Mouse (Mus musculus) MEL (cell line): ENCODE measurements around the gene Adcy7. TPM values are rescaled to one million over a fixed set of nuclear protein-coding genes. Genes with fewer than 3 reads are reported as not detected.

Experiments used
- DNase-seq: peaks from one replicate; pipeline ENCODE4 v3.0.0; 2011; ENCODE audit warnings: low read depth, low spot score
- H3K27ac ChIP-seq: 2 replicates; pipeline ENCODE4 v1.5.1; 2012; ENCODE audit warnings: low read depth, mild to moderate bottlenecking, control low read depth, low read length, moderate library complexity; ENCODE audit not compliant: control insufficient read depth
- H3K27me3 ChIP-seq, 2 experiments: fragments of 150-350 bp in 1 of 2; sonication (generic) in 1 of 2; 2 replicates each; pipeline ENCODE4 v1.6.1; 2012; ENCODE audit warnings: low read length in 2 of 2, mild to moderate bottlenecking in 2 of 2, improper control_type of control experiment in 1 of 2, moderate library complexity in 1 of 2; ENCODE audit not compliant: insufficient read depth in 2 of 2, control insufficient read depth in 1 of 2
- H3K36me3 ChIP-seq, 2 experiments: 2 replicates each; pipeline ENCODE4 v1.6.1; 2012 to 2014; ENCODE audit warnings: low read length in 2 of 2, improper control_type of control experiment in 1 of 2, inconsistent platforms in 1 of 2, mild to moderate bottlenecking in 1 of 2; ENCODE audit not compliant: insufficient read depth in 2 of 2, control insufficient read depth in 1 of 2
- H3K4me1 ChIP-seq, 2 experiments: fragments of 150-350 bp in 1 of 2; sonication (generic) in 1 of 2; 2 replicates each; pipeline ENCODE4 v1.6.1; 2012; ENCODE audit warnings: low read length in 2 of 2, improper control_type of control experiment in 1 of 2, mild to moderate bottlenecking in 1 of 2; ENCODE audit not compliant: insufficient read depth in 2 of 2, control insufficient read depth in 1 of 2
- H3K4me3 ChIP-seq, 2 experiments: fragments of 150-350 bp in 1 of 2; sonication (generic) in 1 of 2; 2 replicates each; pipeline ENCODE4 v1.5.1; 2012; ENCODE audit warnings: low read depth in 2 of 2, low read length in 2 of 2, mild to moderate bottlenecking in 2 of 2, moderate library complexity in 2 of 2, control low read depth in 1 of 2, improper control_type of control experiment in 1 of 2; ENCODE audit not compliant: control insufficient read depth in 1 of 2, insufficient read depth in 1 of 2
- H3K79me2 ChIP-seq: 2 replicates; pipeline ENCODE4 v1.6.1; 2012; ENCODE audit warnings: mild to moderate bottlenecking, low read length, moderate library complexity; ENCODE audit not compliant: control insufficient read depth, poor library complexity, insufficient read depth
- H3K9ac ChIP-seq: 2 replicates; pipeline ENCODE4 v1.6.1; 2012; ENCODE audit warnings: low read depth, mild to moderate bottlenecking, control low read depth, low read length, moderate library complexity; ENCODE audit not compliant: control insufficient read depth, poor library complexity, severe bottlenecking
- H3K9me3 ChIP-seq: fragments of 150-350 bp; sonication (generic); replicated peaks from 2 replicates; pipeline ENCODE4 v1.6.1; 2012; ENCODE audit warnings: mild to moderate bottlenecking, low read length, improper control_type of control experiment, moderate library complexity; ENCODE audit not compliant: insufficient read depth
- CHD2 ChIP-seq: IDR thresholded peaks from 2 replicates; pipeline ENCODE4 v1.6.1; 2011; ENCODE audit warnings: low read length, improper control_type of control experiment
- CTCF ChIP-seq, 3 experiments: IDR thresholded peaks in 2 of 3; conservative IDR thresholded peaks in 1 of 3; 2 replicates each; pipeline ENCODE4 v1.5.1; 2011 to 2012; ENCODE audit warnings: low read length in 3 of 3, low read depth in 2 of 3, mild to moderate bottlenecking in 2 of 3, improper control_type of control experiment in 1 of 3, inconsistent platforms in 1 of 3, mixed read lengths in 1 of 3, moderate library complexity in 1 of 3; ENCODE audit not compliant: control insufficient read depth in 1 of 3, insufficient read depth in 1 of 3, poor library complexity in 1 of 3, severe bottlenecking in 1 of 3
- E2F4 ChIP-seq: IDR thresholded peaks from 2 replicates; pipeline ENCODE4 v1.6.1; 2011; ENCODE audit warnings: low read depth, low read length, improper control_type of control experiment, borderline replicate concordance
- ELF1 ChIP-seq: IDR thresholded peaks from 2 replicates; pipeline ENCODE4 v1.6.1; 2014; ENCODE audit warnings: low read depth, mild to moderate bottlenecking, inconsistent platforms, low read length, improper control_type of control experiment, moderate library complexity
- EP300 ChIP-seq, 2 experiments: IDR thresholded peaks; 2 replicates each; pipeline ENCODE4 v1.6.1; 2011; ENCODE audit warnings: improper control_type of control experiment in 2 of 2, low read length in 2 of 2, low read depth in 1 of 2, mild to moderate bottlenecking in 1 of 2
- GABPA ChIP-seq: IDR thresholded peaks from 2 replicates; pipeline ENCODE4 v1.6.1; 2012; ENCODE audit warnings: low read depth, mild to moderate bottlenecking, inconsistent platforms, low read length, improper control_type of control experiment, moderate library complexity
- JUND ChIP-seq: IDR thresholded peaks from 2 replicates; pipeline ENCODE4 v1.6.1; 2011; ENCODE audit warnings: low read depth, mild to moderate bottlenecking, improper control_type of control experiment, low read length
- KAT2A ChIP-seq: conservative IDR thresholded peaks from 2 replicates; pipeline ENCODE4 v1.6.1; 2012; ENCODE audit warnings: low read depth, low read length, improper control_type of control experiment, inconsistent platforms
- MAFK ChIP-seq: IDR thresholded peaks from 2 replicates; pipeline ENCODE4 v1.6.1; 2011; ENCODE audit warnings: low read depth, mild to moderate bottlenecking, low read length, improper control_type of control experiment, borderline replicate concordance
- MEF2A ChIP-seq: IDR thresholded peaks from 2 replicates; pipeline ENCODE4 v1.6.1; 2014; ENCODE audit warnings: low read depth, mild to moderate bottlenecking, inconsistent platforms, low read length, improper control_type of control experiment; ENCODE audit not compliant: poor library complexity, insufficient replicate concordance, severe bottlenecking; ENCODE audit errors: extremely low read depth
- MYB ChIP-seq: IDR thresholded peaks from 2 replicates; pipeline ENCODE4 v1.6.1; 2011; ENCODE audit warnings: mild to moderate bottlenecking, low read depth, low read length, improper control_type of control experiment
- NRF1 ChIP-seq: IDR thresholded peaks from 2 replicates; pipeline ENCODE4 v1.6.1; 2014; ENCODE audit warnings: low read depth, mild to moderate bottlenecking, inconsistent platforms, low read length, improper control_type of control experiment, moderate library complexity; ENCODE audit not compliant: poor library complexity, insufficient read depth, severe bottlenecking
- POLR2AphosphoS5 ChIP-seq: IDR thresholded peaks from 2 replicates; pipeline ENCODE4 v1.6.1; 2012; ENCODE audit warnings: low read depth, borderline replicate concordance, mild to moderate bottlenecking, inconsistent platforms, low read length, moderate library complexity, mixed read lengths
- RAD21 ChIP-seq: IDR thresholded peaks from 2 replicates; pipeline ENCODE4 v1.6.1; 2011; ENCODE audit warnings: mild to moderate bottlenecking, low read depth, low read length, improper control_type of control experiment
- SMC3 ChIP-seq: IDR thresholded peaks from 2 replicates; pipeline ENCODE4 v1.6.1; 2011; ENCODE audit warnings: low read depth, low read length, improper control_type of control experiment
- TCF12 ChIP-seq: IDR thresholded peaks from 2 replicates; pipeline ENCODE4 v1.6.1; 2014; ENCODE audit warnings: low read depth, mild to moderate bottlenecking, inconsistent platforms, low read length, improper control_type of control experiment, moderate library complexity
- UBTF ChIP-seq: IDR thresholded peaks from 2 replicates; pipeline ENCODE4 v1.6.1; 2012; ENCODE audit warnings: low read depth, mild to moderate bottlenecking, inconsistent platforms, low read length, improper control_type of control experiment, moderate library complexity, borderline replicate concordance; ENCODE audit not compliant: insufficient read depth
- ZC3H11A ChIP-seq: IDR thresholded peaks from 2 replicates; pipeline ENCODE4 v1.6.1; 2012; ENCODE audit warnings: low read depth, mild to moderate bottlenecking, inconsistent platforms, low read length, improper control_type of control experiment
- ZKSCAN1 ChIP-seq: IDR thresholded peaks from 2 replicates; pipeline ENCODE4 v1.6.1; 2012; ENCODE audit warnings: low read depth, mild to moderate bottlenecking, inconsistent platforms, low read length, improper control_type of control experiment, moderate library complexity
- ZMIZ1 ChIP-seq: IDR thresholded peaks from 2 replicates; pipeline ENCODE4 v1.6.1; 2012; ENCODE audit warnings: low read depth, mild to moderate bottlenecking, inconsistent platforms, low read length, improper control_type of control experiment, moderate library complexity
- ZNF384 ChIP-seq: IDR thresholded peaks from 2 replicates; pipeline ENCODE4 v1.6.1; 2012; ENCODE audit warnings: low read depth, mild to moderate bottlenecking, inconsistent platforms, low read length, improper control_type of control experiment
- polyA plus RNA-seq, 2 experiments: library from polyadenylated mRNA; stranded (reverse) in 1 of 2; unstranded in 1 of 2; fragments of >175 nt in 1 of 2; fragments of >200 nt in 1 of 2; gene quantifications; 2 replicates each; pipeline versions ENCODE4 v1.2.1 to v1.2.4; 2012; ENCODE audit warnings: low replicate concordance in 2 of 2, low read depth in 1 of 2; ENCODE audit not compliant: insufficient read length in 2 of 2, insufficient read depth in 1 of 2, missing spikeins in 1 of 2
- total RNA-seq: library from RNA; depleted of rRNA; stranded (reverse); fragments of 300-350 nt; gene quantifications from 2 replicates; pipeline ENCODE4 v1.2.3, GENCODE M21; 2012

Gene Adcy7
- total and polyA plus RNA-seq, 3 experiments: 62.9 to 83.7 TPM; not detected in 1

DNA sequence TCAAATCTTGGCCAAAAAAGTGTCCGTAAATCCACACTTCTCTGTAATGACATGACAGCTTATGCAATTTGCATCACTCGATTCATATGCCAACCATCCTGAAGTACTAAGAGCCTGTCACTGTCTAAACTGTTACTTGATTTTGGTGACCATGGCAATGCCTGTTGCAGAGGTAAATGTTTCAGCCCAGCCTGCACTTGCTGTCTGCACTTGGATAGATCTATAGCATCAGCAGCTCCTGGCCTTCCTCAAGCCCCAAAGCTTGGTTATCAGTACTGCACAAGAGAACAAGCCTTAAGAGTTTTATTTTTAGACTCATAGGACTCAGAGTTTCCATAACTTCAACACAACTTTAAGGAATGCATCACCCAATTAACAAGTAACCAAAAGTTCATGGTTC is 62.2 kb downstream of the Adcy7 start:
- no peak for DNase-seq
- Histone ChIP-seq H3K36me3 (peaks cover 17 to 55% of the 10 kb centered on the region in 2 experiments), H3K27ac (no peak overlapping the region), H3K9ac (no peak overlapping the region), H3K4me1 (peaks cover 2 to 14% of the 10 kb centered on the region in 2 experiments; a peak in 2 of 4 replicates), H3K9me3 (no peaks in the 10 kb centered on the region), H3K79me2 (no peaks in the 10 kb centered on the region), H3K4me3 (no peak overlapping the region), H3K27me3 (no peaks in the 10 kb centered on the region)
- TF ChIP-seq UBTF: no peak
- no peak for TF ChIP-seq SMC3
- TF ChIP-seq ZKSCAN1: no peak
- TF ChIP-seq CTCF (IDR thresholded peaks at IDR 0.05 in 2 of 3, conservative IDR thresholded peaks at IDR 0.05 in 1 of 3; ENCODE audit: control insufficient read depth in 1 of 3, insufficient read depth in 1 of 3, low read depth in 2 of 3, low read length in 3 of 3, poor library complexity in 1 of 3, severe bottlenecking in 1 of 3): no peak

DNA sequence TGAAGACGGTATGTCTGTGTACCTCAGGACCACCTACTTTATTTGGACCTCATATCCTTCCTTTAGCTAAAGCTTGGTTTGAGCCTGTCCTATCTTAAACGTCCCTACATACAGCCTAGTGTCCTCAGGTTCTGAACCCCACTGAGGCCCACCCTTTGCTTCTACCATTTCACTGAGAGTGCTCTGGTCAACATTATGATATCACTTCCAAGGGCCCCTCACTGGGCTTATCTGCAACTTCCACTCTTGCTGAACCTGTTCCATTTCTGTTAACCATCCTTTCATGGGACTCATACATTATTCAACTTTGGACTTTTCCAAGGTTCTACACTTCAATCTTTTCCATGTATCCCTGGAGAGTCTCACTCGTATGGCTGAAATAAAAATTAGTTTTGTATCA is 62.8 kb downstream of the Adcy7 start:
- DNase-seq: no peak
- Histone ChIP-seq H3K79me2 (no peaks in the 10 kb centered on the region), H3K9ac (no peak overlapping the region), H3K27ac (peak overlapping the region; percentile 24; the same call in 1 of the 2 replicates), H3K36me3 (peaks cover 17 to 56% of the 10 kb centered on the region in 2 experiments), H3K4me3 (no peak overlapping the region), H3K9me3 (no peaks in the 10 kb centered on the region), H3K4me1 (peaks cover 2 to 14% of the 10 kb centered on the region in 2 experiments; a peak in 2 of 4 replicates)
- peak; percentile 2; the same call in 1 of the 2 replicates for TF ChIP-seq SMC3
- no peak for TF ChIP-seq MAFK
- TF ChIP-seq TCF12: 0 out of 2 replicates have a peak, but pooled peaks have one; percentile 17
- TF ChIP-seq POLR2AphosphoS5: no peak
- peak; percentile 7 to 35; a peak in 1 of 4 replicates for TF ChIP-seq EP300 (IDR thresholded peaks at IDR 0.05; ENCODE audit: low read depth in 1 of 2, low read length in 2 of 2)
- TF ChIP-seq, all 39 proteins: peak for 3
- no peaks in the 10 kb centered on the region for H3K27me3 ChIP-seq

DNA sequence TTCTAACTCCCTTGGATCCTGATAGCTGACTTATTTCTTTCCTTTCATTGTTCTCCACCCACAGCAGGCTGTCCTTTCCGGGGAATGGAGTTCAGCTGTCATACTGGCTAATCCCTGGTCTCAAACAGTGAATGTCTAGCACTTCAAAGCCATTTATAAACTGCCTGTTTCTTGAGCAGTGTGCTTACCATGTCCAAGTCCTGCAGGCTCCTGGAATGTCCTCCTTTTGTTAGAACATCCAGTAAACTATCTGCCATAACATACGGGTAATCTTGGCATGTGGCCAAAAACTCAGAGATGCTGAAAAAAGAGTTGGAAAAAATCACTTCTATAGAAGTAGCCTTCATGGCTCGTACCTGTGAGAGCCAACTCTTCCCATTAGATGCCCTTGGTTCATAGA is 67.0 kb downstream of the Adcy7 start:
- no peak for TF ChIP-seq ZMIZ1
- no peak for TF ChIP-seq ZKSCAN1
- no peak for TF ChIP-seq CHD2
- TF ChIP-seq JUND: no peak
- no peak for TF ChIP-seq ELF1
- TF ChIP-seq UBTF: no peak
- TF ChIP-seq MEF2A: no peak
- TF ChIP-seq RAD21: no peak
- TF ChIP-seq ZNF384: no peak
- TF ChIP-seq NRF1: no peak
- TF ChIP-seq MYB: no peak
- no peak for TF ChIP-seq E2F4
- TF ChIP-seq GABPA: no peak
- TF ChIP-seq ZC3H11A: no peak
- TF ChIP-seq KAT2A: no peak
- no peaks in the 10 kb centered on the region for H3K27me3 ChIP-seq
- H3K36me3 ChIP-seq: peaks cover 15 to 54% of the 10 kb centered on the region in 2 experiments
- no peaks in the 10 kb centered on the region for H3K9me3 ChIP-seq
- no peak overlapping the region for H3K27ac ChIP-seq
- DNase-seq: no peak
- H3K4me1 ChIP-seq: peaks cover 2 to 14% of the 10 kb centered on the region in 2 experiments; a peak in 2 of 4 replicates
- H3K4me3 ChIP-seq: no peak overlapping the region
- no peaks in the 10 kb centered on the region for H3K79me2 ChIP-seq
- no peak overlapping the region for H3K9ac ChIP-seq
